Mouse (Mus musculus): ENCODE measurements at regions not wholly inside any gene's neighbourhood (a gene's known extent, or its start where the extent isn't known, plus 50 kb on each side); places are given as distances from the start of the nearest gene placed in this dataset.

- H3K36me3 ChIP-seq (replicated peaks; ENCODE audit: control insufficient read depth, insufficient read depth, low read depth), result no peaks in the 10 kb centered on the region
- TF ChIP-seq EP300 (IDR thresholded peaks at IDR 0.05; ENCODE audit: low read depth) (no peak), CTCF (IDR thresholded peaks at IDR 0.05; ENCODE audit: low read depth) (no peak)
- no peak overlapping the region for H3K27ac ChIP-seq
- DNase-seq (ENCODE audit: low read depth in 3 of 3, low spot score in 3 of 3) (no peak), ATAC-seq (ENCODE audit: insufficient read depth) (no peak)
- H3K4me2 ChIP-seq (ENCODE audit: low read depth), result no peak overlapping the region
- WGBS (ENCODE audit: insufficient replicate concordance), result 61% methylated on average over 10 of the region's 10 CpGs
- no peaks in the 10 kb centered on the region for H3K27me3 ChIP-seq (ENCODE audit: control insufficient read depth, insufficient read depth, low read length)
- no peaks in the 10 kb centered on the region for H3K9me3 ChIP-seq (ENCODE audit: control insufficient read depth, low read length)
- H3K4me3 ChIP-seq (ENCODE audit: insufficient read depth in 1 of 2, low read depth in 2 of 2, low read length in 2 of 2), result no peak overlapping the region
- no peak overlapping the region for H3K9ac ChIP-seq (replicated peaks)
- no peaks in the 10 kb centered on the region for H3K4me1 ChIP-seq (replicated peaks; ENCODE audit: control insufficient read depth in 2 of 2, insufficient read depth in 2 of 2, low read length in 1 of 2)
These were observed 257.4 kb downstream of the Cbln1 start for GRCm38 (mm10) chr8:87214962-87215361.

- TF ChIP-seq EP300 (IDR thresholded peaks at IDR 0.05; ENCODE audit: low read depth), result no peak
- TF ChIP-seq CTCF (IDR thresholded peaks at IDR 0.05; ENCODE audit: low read depth), result no peak
- Histone ChIP-seq H3K4me2 (ENCODE audit: low read depth) (no peak overlapping the region), H3K27ac (no peak overlapping the region), H3K27me3 (ENCODE audit: control insufficient read depth, insufficient read depth, low read length) (no peaks in the 10 kb centered on the region), H3K9me3 (ENCODE audit: control insufficient read depth, low read length) (no peaks in the 10 kb centered on the region), H3K4me3 (ENCODE audit: insufficient read depth in 1 of 2, low read depth in 2 of 2, low read length in 2 of 2) (no peak overlapping the region), H3K9ac (replicated peaks) (no peak overlapping the region), H3K4me1 (replicated peaks; ENCODE audit: control insufficient read depth in 2 of 2, insufficient read depth in 2 of 2, low read length in 1 of 2) (no peaks in the 10 kb centered on the region), H3K36me3 (replicated peaks; ENCODE audit: control insufficient read depth, insufficient read depth, low read depth) (no peaks in the 10 kb centered on the region)
- WGBS (ENCODE audit: insufficient replicate concordance), result 55% methylated on average over 4 of the region's 4 CpGs
- ATAC-seq (ENCODE audit: insufficient read depth), result no peak
- DNase-seq (ENCODE audit: low read depth in 3 of 3, low spot score in 3 of 3), result no peak
These were observed 261.9 kb downstream of the Cbln1 start for GRCm38 (mm10) chr8:87210546-87210945.

GRCm38 (mm10) chr8:87209295-87209694 is 263.1 kb downstream of the Cbln1 start:
- no peak overlapping the region for H3K4me3 ChIP-seq (ENCODE audit: insufficient read depth in 1 of 2, low read depth in 2 of 2, low read length in 2 of 2)
- no peak for TF ChIP-seq EP300 (IDR thresholded peaks at IDR 0.05; ENCODE audit: low read depth)
- TF ChIP-seq CTCF (IDR thresholded peaks at IDR 0.05; ENCODE audit: low read depth), result no peak
- H3K27ac ChIP-seq, result no peak overlapping the region
- H3K9ac ChIP-seq (replicated peaks), result no peak overlapping the region
- no peaks in the 10 kb centered on the region for H3K4me1 ChIP-seq (replicated peaks; ENCODE audit: control insufficient read depth in 2 of 2, insufficient read depth in 2 of 2, low read length in 1 of 2)
- no peaks in the 10 kb centered on the region for H3K9me3 ChIP-seq (ENCODE audit: control insufficient read depth, low read length)
- H3K4me2 ChIP-seq (ENCODE audit: low read depth), result no peak overlapping the region
- DNase-seq (ENCODE audit: low read depth in 3 of 3, low spot score in 3 of 3), result no peak
- 34% methylated on average over 1 of the region's 1 CpGs for WGBS (ENCODE audit: insufficient replicate concordance)
- no peak for ATAC-seq (ENCODE audit: insufficient read depth)
- H3K36me3 ChIP-seq (replicated peaks; ENCODE audit: control insufficient read depth, insufficient read depth, low read depth), result no peaks in the 10 kb centered on the region
- H3K27me3 ChIP-seq (ENCODE audit: control insufficient read depth, insufficient read depth, low read length), result no peaks in the 10 kb centered on the region

GRCm38 (mm10) chr8:87208036-87208435 is 264.4 kb downstream of the Cbln1 start:
- ATAC-seq (ENCODE audit: insufficient read depth) (no peak), DNase-seq (ENCODE audit: low read depth in 3 of 3, low spot score in 3 of 3) (no peak)
- Histone ChIP-seq H3K4me3 (ENCODE audit: insufficient read depth in 1 of 2, low read depth in 2 of 2, low read length in 2 of 2) (no peak overlapping the region), H3K9ac (replicated peaks) (no peak overlapping the region), H3K9me3 (ENCODE audit: control insufficient read depth, low read length) (no peaks in the 10 kb centered on the region), H3K4me1 (replicated peaks; ENCODE audit: control insufficient read depth in 2 of 2, insufficient read depth in 2 of 2, low read length in 1 of 2) (no peaks in the 10 kb centered on the region), H3K27me3 (ENCODE audit: control insufficient read depth, insufficient read depth, low read length) (no peaks in the 10 kb centered on the region), H3K36me3 (replicated peaks; ENCODE audit: control insufficient read depth, insufficient read depth, low read depth) (no peaks in the 10 kb centered on the region), H3K4me2 (ENCODE audit: low read depth) (no peak overlapping the region), H3K27ac (no peak overlapping the region)
- no peak for TF ChIP-seq EP300 (IDR thresholded peaks at IDR 0.05; ENCODE audit: low read depth)
- TF ChIP-seq CTCF (IDR thresholded peaks at IDR 0.05; ENCODE audit: low read depth), result no peak

- WGBS (ENCODE audit: insufficient replicate concordance), result 58% methylated on average over 7 of the region's 7 CpGs
- no peak for DNase-seq (ENCODE audit: low read depth in 3 of 3, low spot score in 3 of 3)
- Histone ChIP-seq H3K27me3 (ENCODE audit: control insufficient read depth, insufficient read depth, low read length) (no peaks in the 10 kb centered on the region), H3K9ac (replicated peaks) (no peak overlapping the region), H3K36me3 (replicated peaks; ENCODE audit: control insufficient read depth, insufficient read depth, low read depth) (no peaks in the 10 kb centered on the region), H3K4me3 (ENCODE audit: insufficient read depth in 1 of 2, low read depth in 2 of 2, low read length in 2 of 2) (no peak overlapping the region), H3K4me2 (ENCODE audit: low read depth) (no peak overlapping the region), H3K9me3 (ENCODE audit: control insufficient read depth, low read length) (no peaks in the 10 kb centered on the region), H3K27ac (no peak overlapping the region), H3K4me1 (replicated peaks; ENCODE audit: control insufficient read depth in 2 of 2, insufficient read depth in 2 of 2, low read length in 1 of 2) (no peaks in the 10 kb centered on the region)
- ATAC-seq (ENCODE audit: insufficient read depth), result no peak
- TF ChIP-seq EP300 (IDR thresholded peaks at IDR 0.05; ENCODE audit: low read depth) (no peak), CTCF (IDR thresholded peaks at IDR 0.05; ENCODE audit: low read depth) (no peak)
These were observed 269.7 kb downstream of the Cbln1 start for GRCm38 (mm10) chr8:87202639-87203160.
